21 mouse cellular contexts compared by ENCODE assay signal in the genomic region with DNA sequence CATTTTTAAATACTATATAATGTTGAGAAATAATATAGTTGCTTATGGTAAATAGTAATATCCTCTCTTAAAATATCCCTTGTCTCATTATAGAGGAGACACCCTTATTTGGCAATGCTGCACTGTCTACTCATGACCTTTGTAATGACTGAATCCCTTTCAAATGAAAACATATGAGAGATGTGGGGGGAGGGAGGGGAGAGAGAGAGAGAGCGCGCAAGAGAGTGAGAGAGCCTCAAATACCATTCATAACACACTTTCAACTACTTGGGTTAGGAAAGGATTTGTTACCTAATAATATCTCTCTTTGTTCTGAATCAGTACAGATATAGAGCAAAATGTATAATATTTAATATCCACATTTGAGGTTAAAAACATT. TPM values are rescaled to one million over a fixed set of nuclear protein-coding genes. Genes with fewer than 3 reads are reported as not detected.
A peak's percentile ranks its signal among the peaks of the same experiment; 100 is the strongest.
DNase-seq lines count a peak whose midpoint lies in the region; ATAC-seq and TF ChIP-seq lines count a peak whose summit lies in the region.
"Had no signal": no experiment of that assay in that cellular context is flagged by ENCODE, and none has a peak within 500 bp of the region (broad histone marks: within the 10 kb centered on the region; RNA-seq: fewer than 3 reads in every experiment).

No protein-coding gene starts in this region.

- no peaks in the 10 kb centered on the region for H3K4me1 ChIP-seq in embryonic facial prominence, embryonic 11.5 days (ENCODE audit: control insufficient read depth, insufficient read depth, low read length)
- H3K4me1 ChIP-seq in embryonic facial prominence, embryonic 10.5 days: peaks cover 3% of the 10 kb centered on the region; the same call in 1 of the 2 replicates
- no peaks in the 10 kb centered on the region for H3K4me1 ChIP-seq in hindbrain, embryonic 14.5 days (replicated peaks; ENCODE audit: control insufficient read depth, insufficient read depth, low read length)
- peaks cover 3% of the 10 kb centered on the region; the same call in 1 of the 2 replicates for H3K4me1 ChIP-seq in hindbrain, postnatal 0 days (ENCODE audit: insufficient read depth, low read length)
- H3K4me1 ChIP-seq in lung, postnatal 0 days (ENCODE audit: insufficient read depth, low read depth, low read length): no peaks in the 10 kb centered on the region
- H3K4me1 ChIP-seq in stomach, embryonic 14.5 days (ENCODE audit: control insufficient read depth, insufficient read depth, low read length): peaks cover 12% of the 10 kb centered on the region
- H3K4me1 ChIP-seq: embryonic facial prominence, embryonic 15.5 days; forebrain, embryonic 15.5 days; hindbrain, embryonic 10.5 days had no signal

- no peaks in the 10 kb centered on the region for H3K27me3 ChIP-seq in embryonic facial prominence, embryonic 11.5 days (ENCODE audit: control insufficient read depth, insufficient read depth, low read length)
- H3K27me3 ChIP-seq in embryonic facial prominence, embryonic 10.5 days (replicated peaks; ENCODE audit: low read depth, poor library complexity, severe bottlenecking): no peaks in the 10 kb centered on the region
- no peaks in the 10 kb centered on the region for H3K27me3 ChIP-seq in hindbrain, embryonic 14.5 days (ENCODE audit: control insufficient read depth, insufficient read depth, low read length)
- no peaks in the 10 kb centered on the region for H3K27me3 ChIP-seq in hindbrain, postnatal 0 days (ENCODE audit: insufficient read depth, low read length)
- H3K27me3 ChIP-seq in lung, postnatal 0 days (replicated peaks; ENCODE audit: insufficient read depth, low read length): no peaks in the 10 kb centered on the region
- H3K27me3 ChIP-seq in stomach, embryonic 14.5 days (ENCODE audit: control insufficient read depth, insufficient read depth, low read length): no peaks in the 10 kb centered on the region
- H3K27me3 ChIP-seq: CH12.LX; embryonic facial prominence, embryonic 15.5 days; forebrain, embryonic 15.5 days had no signal

- WGBS in embryonic facial prominence, embryonic 11.5 days: 70% methylated on average over 2 of the region's 2 CpGs
- WGBS in embryonic facial prominence, embryonic 10.5 days: 90% methylated on average over 2 of the region's 2 CpGs
- 79% methylated on average over 2 of the region's 2 CpGs for WGBS in hindbrain, embryonic 14.5 days
- 93% methylated on average over 2 of the region's 2 CpGs for WGBS in hindbrain, postnatal 0 days
- WGBS in lung, postnatal 0 days: 59% methylated on average over 2 of the region's 2 CpGs
- WGBS in stomach, embryonic 14.5 days: 44% methylated on average over 2 of the region's 2 CpGs

- no peaks in the 10 kb centered on the region for H3K36me3 ChIP-seq in embryonic facial prominence, embryonic 11.5 days (replicated peaks; ENCODE audit: control insufficient read depth, insufficient read depth, low read depth, low read length)
- no peaks in the 10 kb centered on the region for H3K36me3 ChIP-seq in embryonic facial prominence, embryonic 10.5 days (replicated peaks)
- no peaks in the 10 kb centered on the region for H3K36me3 ChIP-seq in hindbrain, embryonic 14.5 days (replicated peaks; ENCODE audit: control insufficient read depth, insufficient read depth)
- no peaks in the 10 kb centered on the region for H3K36me3 ChIP-seq in hindbrain, postnatal 0 days (ENCODE audit: insufficient read depth, low read length)
- no peaks in the 10 kb centered on the region for H3K36me3 ChIP-seq in lung, postnatal 0 days (ENCODE audit: insufficient read depth, low read length)
- no peaks in the 10 kb centered on the region for H3K36me3 ChIP-seq in stomach, embryonic 14.5 days (ENCODE audit: control insufficient read depth, insufficient read depth, low read length)
- H3K36me3 ChIP-seq: embryonic facial prominence, embryonic 15.5 days; forebrain, embryonic 15.5 days; hindbrain, embryonic 10.5 days had no signal

- no peak overlapping the region for H3K4me3 ChIP-seq in embryonic facial prominence, embryonic 11.5 days (ENCODE audit: low read depth, low read length)
- no peak overlapping the region for H3K4me3 ChIP-seq in embryonic facial prominence, embryonic 10.5 days
- no peak overlapping the region for H3K4me3 ChIP-seq in hindbrain, embryonic 14.5 days (replicated peaks; ENCODE audit: low read length)
- H3K4me3 ChIP-seq in hindbrain, postnatal 0 days (ENCODE audit: low read length): no peak overlapping the region
- H3K4me3 ChIP-seq in lung, postnatal 0 days (ENCODE audit: low read depth, low read length): no peak overlapping the region
- no peak overlapping the region for H3K4me3 ChIP-seq in stomach, embryonic 14.5 days (ENCODE audit: low read depth, low read length)
- H3K4me3 ChIP-seq: embryonic facial prominence, embryonic 15.5 days; forebrain, embryonic 15.5 days; gastrocnemius, adult 2 months; hindbrain, embryonic 10.5 days had no signal

- H3K4me2 ChIP-seq in embryonic facial prominence, embryonic 11.5 days (ENCODE audit: low read depth, low read length): no peak overlapping the region
- no peak overlapping the region for H3K4me2 ChIP-seq in hindbrain, embryonic 14.5 days (replicated peaks)
- no peak overlapping the region for H3K4me2 ChIP-seq in hindbrain, postnatal 0 days (ENCODE audit: low read depth, low read length)
- H3K4me2 ChIP-seq in lung, postnatal 0 days (replicated peaks; ENCODE audit: low read depth, low read length): no peak overlapping the region
- no peak overlapping the region for H3K4me2 ChIP-seq in stomach, embryonic 14.5 days (replicated peaks; ENCODE audit: low read depth, low read length)
- H3K4me2 ChIP-seq: embryonic facial prominence, embryonic 15.5 days; forebrain, embryonic 15.5 days had no signal

- no peak for ATAC-seq in embryonic facial prominence, embryonic 11.5 days (replicated peaks; ENCODE audit: insufficient number of reproducible peaks, low FRiP score, low TSS enrichment, low read depth)
- ATAC-seq in hindbrain, embryonic 14.5 days (ENCODE audit: low FRiP score): peak; percentile 14; the same call in 1 of the 2 replicates
- no peak for ATAC-seq in hindbrain, postnatal 0 days
- peak; percentile 64 for ATAC-seq in lung, postnatal 0 days
- ATAC-seq in stomach, embryonic 14.5 days (ENCODE audit: insufficient number of reproducible peaks, insufficient read depth, low FRiP score, low read depth): peak; percentile 15; the same call in 1 of the 2 replicates
- ATAC-seq: forebrain, embryonic 15.5 days; liver, postnatal 0 days had no signal

- peak; percentile 3 for DNase-seq in embryonic facial prominence, embryonic 11.5 days (ENCODE audit: low spot score)
- DNase-seq in embryonic facial prominence, embryonic 10.5 days (ENCODE audit: low spot score): no peak
- no peak for DNase-seq in hindbrain, embryonic 14.5 days (ENCODE audit: low spot score)
- DNase-seq in hindbrain, postnatal 0 days (ENCODE audit: low spot score): no peak
- DNase-seq in lung, postnatal 0 days (ENCODE audit: low spot score): peak; percentile 73
- no peak for DNase-seq in lung, postnatal 25 days (ENCODE audit: low spot score)
- no peak for DNase-seq in adrenal gland, postnatal 36 days
- DNase-seq: gastrocnemius, adult 2 months; kidney, adult 9 months; liver, postnatal 0 days; right cerebral cortex, postnatal 14 days; thymus, adult 2 months had no signal

- no peak overlapping the region for H3K9ac ChIP-seq in embryonic facial prominence, embryonic 11.5 days (replicated peaks; ENCODE audit: low read length)
- no peak overlapping the region for H3K9ac ChIP-seq in hindbrain, embryonic 14.5 days
- no peak overlapping the region for H3K9ac ChIP-seq in hindbrain, postnatal 0 days (replicated peaks; ENCODE audit: low read length)
- H3K9ac ChIP-seq in lung, postnatal 0 days (replicated peaks; ENCODE audit: low read depth): no peak overlapping the region
- H3K9ac ChIP-seq in stomach, embryonic 14.5 days (replicated peaks; ENCODE audit: low read depth, low read length): no peak overlapping the region
- H3K9ac ChIP-seq: embryonic facial prominence, embryonic 15.5 days; forebrain, embryonic 15.5 days; liver, postnatal 0 days had no signal

- TF ChIP-seq EP300 in lung, postnatal 0 days (IDR thresholded peaks at IDR 0.05): no peak

- H3K9me3 ChIP-seq in embryonic facial prominence, embryonic 11.5 days (replicated peaks; ENCODE audit: control insufficient read depth, low read length): no peaks in the 10 kb centered on the region
- H3K9me3 ChIP-seq in embryonic facial prominence, embryonic 10.5 days: no peaks in the 10 kb centered on the region
- peaks cover 6% of the 10 kb centered on the region; the same call in 1 of the 2 replicates for H3K9me3 ChIP-seq in hindbrain, embryonic 14.5 days (ENCODE audit: control insufficient read depth, low read length)
- H3K9me3 ChIP-seq in hindbrain, postnatal 0 days (ENCODE audit: low read length): no peaks in the 10 kb centered on the region
- H3K9me3 ChIP-seq in lung, postnatal 0 days (ENCODE audit: low read length): 0 out of 2 replicates have a peak, but pooled peaks cover 5% of the 10 kb centered on the region
- H3K9me3 ChIP-seq in stomach, embryonic 14.5 days (ENCODE audit: control insufficient read depth, low read depth, low read length): no peaks in the 10 kb centered on the region
- H3K9me3 ChIP-seq: embryonic facial prominence, embryonic 15.5 days; forebrain, embryonic 15.5 days had no signal

- no peak overlapping the region for H3K27ac ChIP-seq in embryonic facial prominence, embryonic 11.5 days (replicated peaks; ENCODE audit: low read depth, low read length)
- no peak overlapping the region for H3K27ac ChIP-seq in embryonic facial prominence, embryonic 10.5 days (replicated peaks)
- no peak overlapping the region for H3K27ac ChIP-seq in hindbrain, embryonic 14.5 days
- no peak overlapping the region for H3K27ac ChIP-seq in hindbrain, postnatal 0 days
- no peak overlapping the region for H3K27ac ChIP-seq in lung, postnatal 0 days (ENCODE audit: low read length)
- H3K27ac ChIP-seq in stomach, embryonic 14.5 days (ENCODE audit: low read length): peak overlapping the region; percentile 52; the same call in 1 of the 2 replicates
- H3K27ac ChIP-seq: embryonic facial prominence, embryonic 15.5 days; forebrain, embryonic 15.5 days; gastrocnemius, adult 2 months; hindbrain, embryonic 10.5 days had no signal

- TF ChIP-seq CTCF in hindbrain, postnatal 0 days (IDR thresholded peaks at IDR 0.05; ENCODE audit: low read depth): no peak
- TF ChIP-seq CTCF in lung, postnatal 0 days (IDR thresholded peaks at IDR 0.05): no peak

RNA-seq across cellular contexts. Expression of a gene that starts 54.3 kb away (rescaled TPM):
- polyA plus RNA-seq in embryonic facial prominence, embryonic 11.5 days (2014; fragmentation: Nextera tagmentation; extraction: Ambion mirVana): not detected in 2 replicates
- polyA plus RNA-seq in embryonic facial prominence, embryonic 10.5 days (2016; fragmentation: Nextera tagmentation; extraction: Ambion mirVana): not detected in 2 replicates
- not detected in 2 replicates for polyA plus RNA-seq in hindbrain, embryonic 14.5 days (2014; fragmentation: Nextera tagmentation; extraction: Ambion mirVana)
- total RNA-seq in hindbrain, postnatal 0 days (2014; rRNA removed): not detected in 2 replicates
- polyA plus RNA-seq in hindbrain, postnatal 0 days (2015; fragmentation: Nextera tagmentation; extraction: Ambion mirVana): not detected in 2 replicates
- polyA plus RNA-seq in lung, postnatal 0 days (2015; fragmentation: Nextera tagmentation; extraction: Ambion mirVana): not detected in 2 replicates
- polyA plus RNA-seq in stomach, embryonic 14.5 days (2014; fragmentation: Nextera tagmentation; extraction: Ambion mirVana): not detected in 2 replicates
- total RNA-seq in adrenal gland, postnatal 36 days (2021): not detected
- total RNA-seq: CH12.LX; gastrocnemius, adult 2 months; heart, adult 18-20 months; left cerebral cortex, postnatal 10 days; megakaryocyte-erythroid progenitor cell, adult 5-6 weeks had no signal
- polyA plus RNA-seq: embryonic facial prominence, embryonic 15.5 days; forebrain, embryonic 15.5 days; hindbrain, embryonic 10.5 days; limb, embryonic 14.5 days; liver, postnatal 0 days; thymus, adult 2 months had no signal

Comparison
In these comparisons a context has a peak if more than half of its experiments do, and no peak if none do; other contexts are left out.
1. ATAC-seq: peak in hindbrain, embryonic 14.5 days (single experiment), lung, postnatal 0 days (single experiment) and stomach, embryonic 14.5 days (single experiment); none in embryonic facial prominence, embryonic 11.5 days (single experiment) and hindbrain, postnatal 0 days (single experiment).
2. DNase-seq: peak in embryonic facial prominence, embryonic 11.5 days (single experiment) and lung, postnatal 0 days (single experiment); none in embryonic facial prominence, embryonic 10.5 days (single experiment), hindbrain, embryonic 14.5 days (single experiment), hindbrain, postnatal 0 days (single experiment), lung, postnatal 25 days (single experiment) and adrenal gland, postnatal 36 days (0 of 2).